Mouse (Mus musculus) hindbrain, embryonic 15.5 days (tissue): ENCODE data around the gene Hsd17b12. TPM values are rescaled to one million over a fixed set of nuclear protein-coding genes. Genes with fewer than 3 reads are reported as not detected.

ENCODE experiments used
- ATAC-seq: fragments of 200-750 bp; cut with Nextera tagmentation; 2 replicates; pipeline ENCODE4 v1.8.0; 2017; ENCODE audit warnings: low read depth, moderate number of reproducible peaks, moderate TSS enrichment; ENCODE audit not compliant: low FRiP score
- H3K27ac ChIP-seq: fragments of 300-500 bp; sonication (generic); replicated peaks from 2 replicates; pipeline ENCODE4 v1.5.1; 2015; ENCODE audit warnings: mild to moderate bottlenecking, inconsistent platforms
- H3K27me3 ChIP-seq: fragments of 300-500 bp; sonication (generic); 2 replicates; pipeline ENCODE4 v1.6.1; 2015; ENCODE audit warnings: control low read depth, inconsistent platforms
- H3K36me3 ChIP-seq: fragments of 300-500 bp; sonication (generic); 2 replicates; pipeline ENCODE4 v1.6.1; 2015; ENCODE audit warnings: control low read depth, inconsistent platforms
- H3K4me1 ChIP-seq: fragments of 300-500 bp; sonication (generic); replicated peaks from 2 replicates; pipeline ENCODE4 v1.6.1; 2015; ENCODE audit warnings: control low read depth, inconsistent platforms
- H3K4me2 ChIP-seq: fragments of 300-500 bp; sonication (generic); 2 replicates; pipeline ENCODE4 v1.6.1; 2015; ENCODE audit warnings: moderate library complexity, mild to moderate bottlenecking, inconsistent platforms
- H3K4me3 ChIP-seq: fragments of 300-500 bp; sonication (generic); 2 replicates; pipeline ENCODE4 v1.5.1; 2015; ENCODE audit warnings: mild to moderate bottlenecking, inconsistent platforms
- H3K9ac ChIP-seq: fragments of 300-500 bp; sonication (generic); 2 replicates; pipeline ENCODE4 v1.6.1; 2015; ENCODE audit warnings: inconsistent platforms
- H3K9me3 ChIP-seq: fragments of 300-500 bp; sonication (generic); 2 replicates; pipeline ENCODE4 v1.6.1; 2016; ENCODE audit warnings: control low read depth, inconsistent platforms
- WGBS: fragments of 180-500 bp; shearing (Covaris S2); methylation state at CpG from one replicate; pipeline ENCODE4 v1.1.7; 2015; 5-methylcytosine and 5-hydroxymethylcytosine counted together
- polyA plus RNA-seq: library from polyadenylated mRNA; unstranded; fragments of >200 nt; fragmentation: Nextera tagmentation; extraction: Ambion mirVana; gene quantifications from 2 replicates; pipeline ENCODE4 v1.2.1, GENCODE M21; 2015

Gene Hsd17b12
- 143 TPM in 2 replicates for polyA plus RNA-seq

DNA sequence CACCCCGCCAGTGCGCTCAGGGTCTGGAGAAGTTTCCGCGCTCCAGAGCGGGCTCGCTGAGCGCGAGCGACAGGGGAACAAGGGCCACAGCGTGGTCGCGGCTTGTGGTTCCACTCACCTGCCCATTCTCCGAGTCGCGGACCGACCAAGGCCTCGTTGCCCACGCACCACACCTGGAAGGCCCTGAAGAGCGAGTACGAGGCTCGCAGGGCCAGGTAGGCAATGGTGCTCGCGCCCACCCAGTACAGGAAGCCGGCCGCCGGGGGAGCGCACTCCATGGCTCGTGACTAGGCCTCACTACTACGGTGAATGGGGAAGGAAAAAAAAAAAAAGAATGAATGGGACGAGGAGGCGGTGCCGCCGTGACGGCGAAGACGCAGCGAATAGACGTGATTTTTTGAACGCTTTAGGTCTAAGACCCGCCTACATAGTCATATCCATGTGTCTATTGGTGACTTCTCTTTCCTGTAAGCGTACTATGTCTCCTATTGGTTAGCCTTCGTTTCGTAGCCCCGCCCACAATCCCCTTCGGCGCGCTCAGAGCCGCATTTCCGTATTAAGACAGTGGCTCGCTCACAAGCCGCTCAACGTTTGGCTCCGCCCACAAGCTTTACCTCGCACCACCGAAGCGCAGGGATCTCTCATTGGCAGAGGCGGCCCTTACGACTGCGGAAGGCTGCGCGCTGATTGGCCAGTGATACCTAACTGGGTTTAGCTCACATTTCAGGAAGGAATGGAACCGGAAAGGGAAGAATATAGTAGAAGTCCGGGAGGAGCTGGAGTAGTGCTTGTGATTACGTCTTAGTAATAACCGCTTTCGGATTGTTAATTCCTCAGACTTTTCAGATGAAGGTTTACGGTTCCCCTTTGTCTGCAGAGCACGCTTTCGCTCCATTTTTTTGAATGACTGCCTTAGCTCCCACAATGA lies at the start of gene Hsd17b12:
Gene Hsd17b12, minus strand, starts transcription at position 373 of the 928 bp plus-strand sequence.
- H3K27me3 ChIP-seq, result no peaks in the 10 kb centered on the region
- H3K4me1 ChIP-seq, result peaks cover 33% of the 10 kb centered on the region
- H3K9me3 ChIP-seq, result no peaks in the 10 kb centered on the region
- peak within 1 kb of the TSS; percentile 91 for H3K27ac ChIP-seq
- ATAC-seq, result peak; percentile 100
- peak within 1 kb of the TSS; percentile 63 for H3K4me2 ChIP-seq
- no peaks in the 10 kb centered on the region for H3K36me3 ChIP-seq
- peak within 1 kb of the TSS; percentile 69 for H3K4me3 ChIP-seq
- peak within 1 kb of the TSS; percentile 73 for H3K9ac ChIP-seq
- under 1% methylated on average over 69 of the region's 69 CpGs for WGBS

- Histone ChIP-seq H3K9me3 (no peaks in the 10 kb centered on the region), H3K4me2 (no peak overlapping the region), H3K4me3 (no peak overlapping the region), H3K36me3 (no peaks in the 10 kb centered on the region), H3K27me3 (no peaks in the 10 kb centered on the region), H3K9ac (no peak overlapping the region), H3K4me1 (no peaks in the 10 kb centered on the region), H3K27ac (no peak overlapping the region)
- ATAC-seq, result no peak
- WGBS, result 83% methylated on average over 2 of the region's 2 CpGs
Observed at GRCm38 (mm10) chr2:94184906-94185305, 27.1 kb upstream of the Hsd17b12 start.

DNA sequence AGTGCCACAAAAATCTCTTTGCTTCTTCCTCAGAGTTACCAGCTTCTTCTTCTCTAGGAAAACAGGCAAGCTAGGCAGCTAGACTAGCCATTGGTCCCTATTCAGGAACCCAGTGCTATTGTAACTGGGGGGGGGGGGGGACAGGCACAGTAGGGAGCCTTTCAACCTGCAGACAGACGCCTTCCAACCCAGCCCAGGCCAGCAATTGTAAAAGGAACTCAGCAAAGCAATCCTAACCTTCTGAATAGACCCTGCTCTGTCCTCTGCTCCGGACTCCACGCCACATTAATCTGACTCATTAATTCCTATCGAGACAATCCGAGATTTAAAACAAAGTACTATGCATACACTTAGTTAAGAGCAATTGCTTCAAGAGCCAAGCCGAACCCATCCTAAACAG lies 26.4 kb upstream of the Hsd17b12 start:
- H3K27ac ChIP-seq, result no peak overlapping the region
- no peaks in the 10 kb centered on the region for H3K36me3 ChIP-seq
- WGBS, result 5% methylated on average over 6 of the region's 6 CpGs
- no peak overlapping the region for H3K4me2 ChIP-seq
- no peaks in the 10 kb centered on the region for H3K4me1 ChIP-seq
- H3K4me3 ChIP-seq, result no peak overlapping the region
- no peak for ATAC-seq
- no peaks in the 10 kb centered on the region for H3K9me3 ChIP-seq
- no peaks in the 10 kb centered on the region for H3K27me3 ChIP-seq
- H3K9ac ChIP-seq, result no peak overlapping the region

- Histone ChIP-seq H3K27ac (no peak overlapping the region), H3K27me3 (no peaks in the 10 kb centered on the region), H3K9ac (no peak overlapping the region), H3K4me3 (peak overlapping the region; percentile 77), H3K9me3 (no peaks in the 10 kb centered on the region), H3K36me3 (no peaks in the 10 kb centered on the region), H3K4me1 (peaks cover 13% of the 10 kb centered on the region), H3K4me2 (peak overlapping the region; percentile 76)
- 0% methylated on average over 3 of the region's 3 CpGs for WGBS
- 0 out of 2 replicates have a peak, but pooled peaks have one; percentile 28 for ATAC-seq
Observed at GRCm38 (mm10) chr2:94179030-94179407, 21.3 kb upstream of the Hsd17b12 start.

DNA sequence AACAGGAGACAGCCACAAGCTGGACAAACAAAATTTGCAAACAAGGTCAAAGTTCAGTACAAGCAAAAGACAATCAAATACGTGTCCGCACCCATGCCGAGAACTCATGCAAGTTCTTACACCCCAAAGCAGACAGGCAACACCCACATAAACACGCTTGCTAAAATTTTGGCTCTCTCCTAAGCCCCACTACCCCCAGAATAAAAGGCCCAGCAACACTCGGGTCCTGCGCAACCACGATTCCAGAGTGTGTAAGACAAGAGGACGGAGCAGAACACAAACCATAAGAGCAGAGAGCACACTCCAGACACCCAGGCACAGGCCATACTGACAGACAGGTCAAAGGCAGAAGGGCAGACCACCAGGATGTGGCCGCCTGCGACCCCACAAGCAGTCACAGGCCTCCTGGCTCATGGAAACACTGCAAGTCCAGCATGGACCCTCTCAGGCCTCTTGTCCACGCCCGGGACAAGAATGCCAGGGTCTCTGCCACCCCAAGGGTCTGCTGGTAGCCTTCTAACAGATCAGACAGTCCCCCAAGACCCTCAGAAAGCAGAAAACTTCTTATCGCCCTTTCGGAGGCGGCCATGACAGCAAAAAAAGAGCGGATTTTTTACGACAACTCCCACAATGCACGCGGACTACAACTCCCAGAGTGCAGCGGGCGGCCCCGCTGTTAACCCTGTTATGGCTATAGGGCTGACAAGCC lies 20.7 kb upstream of the Hsd17b12 start:
- Histone ChIP-seq H3K4me3 (peak overlapping the region; percentile 77), H3K9me3 (no peaks in the 10 kb centered on the region), H3K27me3 (no peaks in the 10 kb centered on the region), H3K4me2 (peak overlapping the region; percentile 76), H3K4me1 (peaks cover 13% of the 10 kb centered on the region), H3K9ac (peak overlapping the region; percentile 81), H3K27ac (no peak overlapping the region), H3K36me3 (no peaks in the 10 kb centered on the region)
- 1% methylated on average over 22 of the region's 22 CpGs for WGBS
- ATAC-seq, result peak; percentile 98

- Histone ChIP-seq H3K36me3 (no peaks in the 10 kb centered on the region), H3K4me2 (peak overlapping the region; percentile 76), H3K9me3 (no peaks in the 10 kb centered on the region), H3K4me1 (peaks cover 13% of the 10 kb centered on the region), H3K9ac (no peak overlapping the region), H3K4me3 (no peak overlapping the region), H3K27ac (no peak overlapping the region), H3K27me3 (no peaks in the 10 kb centered on the region)
- 85% methylated on average over 6 of the region's 6 CpGs for WGBS
- no peak for ATAC-seq
Observed at GRCm38 (mm10) chr2:94177294-94177693, 19.5 kb upstream of the Hsd17b12 start.

- Histone ChIP-seq H3K9me3 (no peaks in the 10 kb centered on the region), H3K27me3 (no peaks in the 10 kb centered on the region)
Observed at GRCm38 (mm10) chr2:94176381-94176780, 18.6 kb upstream of the Hsd17b12 start.

DNA sequence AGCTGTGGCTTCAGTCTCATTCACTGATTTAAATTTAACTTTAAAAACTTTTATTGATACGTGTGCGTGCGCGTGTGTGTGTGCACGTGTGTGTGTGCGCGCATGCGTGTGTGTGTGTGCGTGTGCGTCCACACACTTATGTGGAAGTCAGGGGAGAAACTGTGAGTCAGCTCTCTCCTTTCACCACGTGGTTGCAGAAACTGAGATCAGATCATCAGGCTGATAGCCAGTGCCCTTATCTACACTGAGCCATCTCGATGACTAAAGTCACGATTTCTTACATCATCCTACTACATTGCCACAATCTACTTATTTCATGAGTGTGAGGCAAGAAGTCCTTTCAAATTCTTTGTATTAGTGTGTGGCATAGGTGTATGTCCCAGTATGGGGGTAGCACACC lies 15.8 kb upstream of the Hsd17b12 start:
- H3K9ac ChIP-seq, result no peak overlapping the region
- no peak for ATAC-seq
- H3K4me1 ChIP-seq, result peaks cover 13% of the 10 kb centered on the region
- WGBS, result 93% methylated on average over 13 of the region's 13 CpGs
- H3K27ac ChIP-seq, result no peak overlapping the region
- no peaks in the 10 kb centered on the region for H3K36me3 ChIP-seq
- H3K27me3 ChIP-seq, result no peaks in the 10 kb centered on the region
- H3K4me3 ChIP-seq, result no peak overlapping the region
- no peaks in the 10 kb centered on the region for H3K9me3 ChIP-seq
- H3K4me2 ChIP-seq, result no peak overlapping the region

More at GRCm38 (mm10) chr2:94176381-94176780, 18.6 kb upstream of the Hsd17b12 start:
- Histone ChIP-seq H3K36me3 (no peaks in the 10 kb centered on the region), H3K27ac (no peak overlapping the region), H3K9ac (no peak overlapping the region), H3K4me3 (no peak overlapping the region), H3K4me2 (no peak overlapping the region), H3K4me1 (peaks cover 13% of the 10 kb centered on the region)
- WGBS, result 94% methylated on average over 3 of the region's 3 CpGs
- ATAC-seq, result no peak

DNA sequence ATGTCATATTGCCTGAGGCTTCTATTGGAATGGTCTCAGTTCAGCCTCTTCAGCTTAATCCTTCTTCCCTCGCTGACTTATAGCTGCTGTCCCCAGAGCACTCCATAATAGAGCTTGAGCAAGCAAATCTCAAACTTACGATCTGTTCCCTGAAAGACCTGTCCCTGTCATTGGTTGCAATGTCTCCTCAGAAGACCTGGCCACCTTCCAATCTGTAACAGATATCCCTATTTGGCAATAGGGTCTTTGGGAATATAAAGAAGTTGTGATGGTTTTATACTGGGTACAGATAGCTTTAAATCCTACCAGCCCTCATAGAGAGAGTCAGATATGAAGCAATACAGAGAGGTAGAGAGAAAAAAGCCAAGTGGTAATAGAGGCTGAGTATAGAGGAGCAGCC lies 5.4 kb upstream of the Hsd17b12 start:
- H3K27ac ChIP-seq, result no peak overlapping the region

GRCm38 (mm10) chr2:94162141-94162540 lies 4.4 kb upstream of the Hsd17b12 start:
- H3K27ac ChIP-seq, result no peak overlapping the region
- ATAC-seq, result no peak
- H3K9me3 ChIP-seq, result no peaks in the 10 kb centered on the region
- H3K36me3 ChIP-seq, result no peaks in the 10 kb centered on the region
- no peak overlapping the region for H3K9ac ChIP-seq
- WGBS, result 76% methylated on average over 6 of the region's 6 CpGs
- H3K4me2 ChIP-seq, result no peak overlapping the region
- peaks cover 5% of the 10 kb centered on the region; the same call in 1 of the 2 replicates for H3K4me1 ChIP-seq
- no peaks in the 10 kb centered on the region for H3K27me3 ChIP-seq
- H3K4me3 ChIP-seq, result no peak overlapping the region

More for the DNA sequence above, 5.4 kb upstream of the Hsd17b12 start:
- Histone ChIP-seq H3K9ac (no peak overlapping the region), H3K4me2 (no peak overlapping the region), H3K4me3 (no peak overlapping the region), H3K36me3 (no peaks in the 10 kb centered on the region), H3K27me3 (no peaks in the 10 kb centered on the region), H3K4me1 (peaks cover 5% of the 10 kb centered on the region; the same call in 1 of the 2 replicates), H3K9me3 (no peaks in the 10 kb centered on the region)
- no peak for ATAC-seq
- 60% methylated on average over 2 of the region's 2 CpGs for WGBS

GRCm38 (mm10) chr2:94158520-94158884 lies 738 bp upstream of the Hsd17b12 start:
- H3K4me2 ChIP-seq, result peak overlapping the region; percentile 61

GRCm38 (mm10) chr2:94157051-94157450 lies 713 bp downstream of the Hsd17b12 start:
- H3K36me3 ChIP-seq, result no peaks in the 10 kb centered on the region
- peak overlapping the region; percentile 69 for H3K4me3 ChIP-seq
- peaks cover 33% of the 10 kb centered on the region for H3K4me1 ChIP-seq
- H3K27ac ChIP-seq, result peak overlapping the region; percentile 91
- ATAC-seq, result no peak
- no peaks in the 10 kb centered on the region for H3K9me3 ChIP-seq
- H3K27me3 ChIP-seq, result no peaks in the 10 kb centered on the region
- 1% methylated on average over 10 of the region's 10 CpGs for WGBS
- H3K4me2 ChIP-seq, result peak overlapping the region; percentile 63
- H3K9ac ChIP-seq, result peak overlapping the region; percentile 73

More at GRCm38 (mm10) chr2:94158520-94158884, 738 bp upstream of the Hsd17b12 start:
- H3K4me1 ChIP-seq, result peaks cover 33% of the 10 kb centered on the region
- H3K9ac ChIP-seq, result peak overlapping the region; percentile 37; the same call in 1 of the 2 replicates
- no peaks in the 10 kb centered on the region for H3K36me3 ChIP-seq
- no peaks in the 10 kb centered on the region for H3K9me3 ChIP-seq
- H3K27me3 ChIP-seq, result no peaks in the 10 kb centered on the region
- H3K27ac ChIP-seq, result peak overlapping the region; percentile 81
- no peak for ATAC-seq
- H3K4me3 ChIP-seq, result peak overlapping the region; percentile 44
- 20% methylated on average over 4 of the region's 4 CpGs for WGBS
